Mouse (Mus musculus): ENCODE results near the gene Ran.

Ran gene

DNA sequence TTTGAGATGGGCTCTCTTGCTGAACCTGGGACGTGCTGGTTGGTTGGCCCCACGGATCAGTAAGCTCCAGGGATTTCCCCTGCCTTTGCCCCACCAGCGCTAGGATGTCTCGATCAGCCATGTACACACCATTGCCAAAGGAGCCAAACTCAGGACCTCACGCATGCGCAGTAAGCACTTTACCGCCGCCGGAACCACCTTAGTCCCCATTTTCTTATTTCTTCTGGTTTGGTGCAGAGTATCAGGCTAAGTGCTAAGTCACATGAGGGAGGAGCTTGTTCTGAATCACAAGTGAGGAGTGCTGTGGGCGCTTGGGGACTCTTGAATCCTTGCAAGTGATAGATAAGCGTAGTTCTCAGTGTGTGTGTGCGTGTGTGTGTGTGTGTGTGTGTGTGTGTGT lies 45.4 kb downstream of the Ran start:
- DNase-seq (ENCODE audit: low read depth), result no peak

DNA sequence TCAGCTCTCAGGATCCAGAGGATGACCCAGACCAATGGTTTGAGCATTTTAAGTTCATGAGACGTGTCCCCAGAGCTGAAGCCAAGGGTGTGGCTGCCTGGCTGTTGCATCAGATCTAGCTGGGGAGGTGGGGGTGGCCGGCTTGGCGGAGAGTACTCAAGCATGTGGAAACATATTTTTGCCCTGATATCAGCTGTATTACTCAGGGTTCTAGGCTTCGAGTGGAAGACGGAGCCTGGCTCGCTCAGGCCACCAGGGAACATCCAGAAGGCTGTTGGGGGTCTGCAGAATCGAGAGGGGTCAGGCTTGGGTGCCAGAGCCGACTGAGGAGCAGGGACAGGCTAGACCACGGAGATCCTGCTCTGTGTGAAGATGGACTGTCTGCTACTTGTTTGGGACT lies 46.1 kb downstream of the Ran start:
- no peak for DNase-seq (ENCODE audit: low read depth)

DNA sequence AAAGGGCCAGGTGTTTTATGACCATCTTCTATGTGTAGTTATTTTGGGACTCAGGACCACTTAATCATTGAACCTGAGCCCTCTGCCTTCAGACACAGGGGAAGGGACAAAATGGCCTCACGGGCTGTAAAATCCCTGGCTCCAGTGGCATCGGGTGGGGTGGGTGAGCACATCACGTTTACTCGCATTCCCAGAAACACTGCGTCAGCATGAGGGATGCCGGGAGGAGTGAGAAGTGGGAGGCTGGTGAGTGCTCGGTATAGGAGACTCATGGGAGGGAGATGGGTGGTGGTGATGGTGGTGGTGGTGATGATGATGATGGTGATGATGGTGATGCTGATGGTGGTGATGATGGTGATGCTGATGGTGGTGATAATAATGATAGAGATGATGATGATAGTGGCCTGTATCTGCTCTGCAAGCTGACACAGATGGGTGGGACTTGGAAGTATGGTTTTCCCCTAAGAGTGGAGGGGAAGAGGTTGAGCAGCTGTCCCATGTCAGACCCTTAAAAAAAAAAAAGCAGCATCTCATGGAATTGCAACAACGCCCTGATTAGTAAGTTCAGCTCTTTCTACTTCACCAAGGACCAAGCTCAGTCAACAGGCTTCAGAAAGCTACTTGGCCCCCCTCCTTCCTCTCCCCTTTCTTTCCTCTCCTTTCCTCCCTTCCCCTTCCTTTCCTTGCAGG lies 46.8 kb downstream of the Ran start:
- no peak for DNase-seq (ENCODE audit: low read depth)

DNA sequence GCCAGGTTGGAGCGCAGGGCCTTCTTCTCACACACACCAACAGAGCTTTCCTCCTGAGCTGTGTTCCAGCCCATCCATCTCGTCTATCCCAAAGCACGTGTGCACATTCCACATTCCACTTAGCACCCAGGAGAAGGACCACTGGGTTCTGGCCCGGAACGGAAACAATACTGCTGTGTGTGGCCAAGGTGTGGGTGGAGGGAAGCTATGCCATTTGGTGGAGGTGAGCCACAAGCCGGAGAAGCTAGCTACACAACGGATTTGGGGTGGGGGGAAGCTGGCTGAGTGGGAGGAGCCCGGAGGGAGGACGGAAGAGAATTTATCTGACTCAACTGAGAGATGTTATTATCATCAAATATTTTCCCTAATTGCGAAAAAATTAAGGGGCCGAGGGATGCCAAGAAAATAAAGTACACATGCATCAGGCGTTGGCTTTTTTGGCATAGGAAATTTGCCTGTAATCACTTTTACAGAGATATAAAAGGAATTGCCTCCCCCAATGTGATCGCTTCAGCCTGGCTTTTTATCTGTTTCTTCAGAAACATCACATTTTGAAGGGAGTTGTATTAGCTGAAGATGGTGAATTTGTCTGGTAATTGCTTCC lies 47.5 kb downstream of the Ran start:
- DNase-seq (ENCODE audit: low read depth), result no peak

DNA sequence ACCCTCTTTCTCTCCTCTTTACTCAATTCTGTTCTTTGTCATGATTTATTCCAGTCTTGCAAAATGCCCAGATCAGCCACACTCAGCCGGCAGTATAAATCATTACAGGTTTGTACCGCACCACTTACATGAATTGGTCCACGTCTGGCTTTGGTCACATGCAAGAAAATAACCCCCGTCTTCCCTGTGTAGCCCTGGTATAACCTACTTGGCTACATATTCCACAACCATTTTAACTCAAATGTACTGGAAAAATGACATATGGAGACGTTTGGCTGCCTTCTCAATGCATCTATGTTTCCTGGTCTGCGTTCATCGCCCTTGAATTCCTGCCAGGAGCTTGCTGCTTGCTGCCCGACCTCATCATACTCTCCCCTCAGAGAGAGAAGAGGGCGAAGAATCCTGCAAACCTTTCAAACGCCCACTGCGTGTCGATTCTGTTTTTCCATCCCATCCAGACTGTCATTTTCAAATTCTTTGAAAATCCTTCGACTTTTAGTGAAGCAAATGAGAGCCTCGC lies 52.0 kb downstream of the Ran start:
- no peak for DNase-seq (ENCODE audit: low read depth)

DNA sequence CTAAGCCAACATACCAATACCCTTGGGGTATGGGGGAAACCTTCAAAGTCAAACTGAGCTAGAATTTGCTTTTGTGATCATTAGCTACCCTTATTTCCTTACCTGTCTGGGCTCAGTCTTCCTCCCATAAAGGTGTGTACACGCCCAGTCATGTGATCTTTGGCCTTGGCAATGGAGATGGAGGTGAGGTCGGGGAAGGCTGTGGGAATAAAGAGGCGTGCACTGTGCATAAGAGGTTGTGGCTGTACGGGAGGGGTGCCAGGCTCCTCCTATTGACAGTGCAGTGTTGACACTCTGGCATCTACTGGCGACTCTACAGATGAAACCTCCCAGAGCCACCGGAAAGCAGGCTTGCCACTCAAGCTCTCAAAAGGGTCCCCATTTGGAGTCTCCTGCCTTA lies 53.5 kb downstream of the Ran start:
- DNase-seq (ENCODE audit: low read depth), result no peak
